Mouse (Mus musculus): ENCODE measurements around the gene Prmt3.

The Prmt3 gene

GRCm38 (mm10) chr7:49859820-49860219 is 81.7 kb downstream of the Prmt3 start:
- no peak for DNase-seq

GRCm38 (mm10) chr7:49861196-49861595 is 83.0 kb downstream of the Prmt3 start:
- no peak for DNase-seq

- DNase-seq = no peak
These were observed 85.6 kb downstream of the Prmt3 start for GRCm38 (mm10) chr7:49863753-49864152.

GRCm38 (mm10) chr7:49869656-49870055 is 91.5 kb downstream of the Prmt3 start:
- DNase-seq = no peak

GRCm38 (mm10) chr7:49870276-49870675 is 92.1 kb downstream of the Prmt3 start:
- no peak for DNase-seq

- no peak for DNase-seq
These were observed 99.2 kb downstream of the Prmt3 start for GRCm38 (mm10) chr7:49877307-49877706.

GRCm38 (mm10) chr7:49879051-49879450 is 100.9 kb downstream of the Prmt3 start:
- no peak for DNase-seq

- no peak for DNase-seq
These were observed 102.0 kb downstream of the Prmt3 start for GRCm38 (mm10) chr7:49879998-49880707.

- peak; percentile 18 for DNase-seq
These were observed 104.1 kb downstream of the Prmt3 start for GRCm38 (mm10) chr7:49882288-49882687.

GRCm38 (mm10) chr7:49882694-49883389 is 104.7 kb downstream of the Prmt3 start:
- peak; percentile 29 for DNase-seq

GRCm38 (mm10) chr7:49887776-49888390 is 109.7 kb downstream of the Prmt3 start:
- DNase-seq = no peak

GRCm38 (mm10) chr7:49894786-49895185 is 116.6 kb downstream of the Prmt3 start:
- no peak for DNase-seq

GRCm38 (mm10) chr7:49895296-49895695 is 117.2 kb downstream of the Prmt3 start:
- no peak for DNase-seq

- no peak for DNase-seq
These were observed 123.9 kb downstream of the Prmt3 start for GRCm38 (mm10) chr7:49902003-49902552.

- DNase-seq = no peak
These were observed 129.3 kb downstream of the Prmt3 start for GRCm38 (mm10) chr7:49907191-49908171.

Data from right cerebral cortex, postnatal 4 days (tissue).